Mouse (Mus musculus) cerebellum, postnatal 4 days (tissue): Measurements from ENCODE around the gene Rab7.
"Not testable (repeated sequence)": the region's sequence is repeated elsewhere in the genome, so short reads cannot be mapped to it uniquely, and the experiment has no call there.

Experiments
- DNase-seq, 2 experiments: peaks; one replicate each; pipeline ENCODE4 v3.0.0; 2022; ENCODE audit warnings: low spot score in 2 of 2, mixed read lengths in 1 of 2

The Rab7 gene

GRCm38 (mm10) chr6:87997706-87998265 lies 47.3 kb downstream of the Rab7 start:
- DNase-seq: peak; percentile 66 to 84

DNA sequence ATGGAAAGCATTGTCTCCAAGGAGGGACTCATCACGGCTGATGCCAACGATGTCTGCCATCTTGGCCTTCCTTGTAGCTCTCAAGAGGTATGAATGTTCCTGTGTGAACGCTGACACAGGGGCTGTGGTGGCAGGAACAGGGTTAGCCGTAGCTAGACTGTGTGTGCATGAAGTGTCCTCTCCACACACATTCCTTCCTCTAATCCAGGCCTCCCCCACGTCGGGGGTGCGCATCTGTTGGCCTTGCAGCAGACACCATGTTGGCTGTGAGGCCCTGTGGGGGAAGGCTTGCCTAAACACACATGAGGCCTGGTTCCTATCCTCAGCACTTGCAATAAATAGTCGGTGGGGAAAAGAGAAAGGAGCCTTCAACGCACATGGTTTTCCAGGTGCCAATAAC lies 48.5 kb downstream of the Rab7 start:
- DNase-seq: no peak

DNA sequence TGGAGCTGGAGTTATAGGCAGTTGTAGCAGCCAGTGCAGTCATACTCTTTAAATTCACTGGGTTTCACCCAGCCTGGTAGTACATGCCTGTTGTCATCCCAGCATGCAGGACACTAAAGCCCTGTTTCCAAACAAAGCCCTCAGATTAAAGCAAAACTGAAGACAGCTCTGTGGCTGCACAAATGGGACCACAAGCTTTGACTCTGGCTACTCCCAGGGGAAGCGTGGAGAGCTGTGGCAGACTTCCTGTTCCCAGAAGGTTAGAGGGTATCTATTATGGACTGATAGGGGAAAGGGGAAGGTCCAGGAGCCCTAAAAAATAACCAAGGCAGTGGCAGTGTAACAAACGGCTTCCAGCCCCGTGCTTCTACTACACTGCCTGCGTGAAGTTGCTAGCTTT lies 49.6 kb downstream of the Rab7 start:
- DNase-seq: no peak

DNA sequence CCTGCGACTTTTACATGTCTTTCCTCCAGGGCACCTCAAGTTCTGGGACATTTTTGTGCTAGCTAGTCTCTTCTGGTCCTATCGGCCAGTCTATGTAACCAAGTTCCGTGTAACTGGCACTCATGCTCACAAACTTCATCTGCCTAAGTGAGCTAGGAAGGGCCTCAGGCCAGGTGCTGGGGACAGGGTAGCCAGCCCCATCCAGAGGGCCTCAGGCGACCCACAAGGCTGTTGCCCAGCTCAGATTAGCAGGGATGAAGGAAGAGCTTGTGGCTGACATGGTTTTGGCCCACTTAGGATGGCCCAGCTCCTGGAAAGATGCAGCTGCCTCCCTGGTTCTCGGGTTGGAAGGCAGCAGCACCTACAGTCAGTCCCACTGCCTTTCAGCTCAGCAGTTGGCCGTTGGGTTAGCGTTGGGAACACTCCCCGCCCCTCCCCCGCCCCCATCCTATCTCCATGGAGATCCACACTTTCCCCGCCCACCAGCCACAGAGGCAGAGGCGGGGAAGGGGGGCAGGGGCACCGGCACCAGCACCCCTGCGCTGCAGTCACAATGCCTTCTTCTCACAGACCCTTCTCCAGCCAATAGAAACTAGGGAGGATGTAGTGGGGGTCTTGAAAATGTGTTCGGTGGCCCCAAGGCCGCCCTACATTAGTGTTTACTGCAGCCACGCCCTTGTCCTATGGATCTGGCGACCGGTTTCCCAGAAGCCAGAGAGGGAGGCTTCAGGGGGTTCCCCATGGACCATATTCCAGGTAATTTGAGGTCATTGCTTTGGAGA lies 51.1 kb downstream of the Rab7 start:
- peak; percentile 26 to 35 for DNase-seq

DNA sequence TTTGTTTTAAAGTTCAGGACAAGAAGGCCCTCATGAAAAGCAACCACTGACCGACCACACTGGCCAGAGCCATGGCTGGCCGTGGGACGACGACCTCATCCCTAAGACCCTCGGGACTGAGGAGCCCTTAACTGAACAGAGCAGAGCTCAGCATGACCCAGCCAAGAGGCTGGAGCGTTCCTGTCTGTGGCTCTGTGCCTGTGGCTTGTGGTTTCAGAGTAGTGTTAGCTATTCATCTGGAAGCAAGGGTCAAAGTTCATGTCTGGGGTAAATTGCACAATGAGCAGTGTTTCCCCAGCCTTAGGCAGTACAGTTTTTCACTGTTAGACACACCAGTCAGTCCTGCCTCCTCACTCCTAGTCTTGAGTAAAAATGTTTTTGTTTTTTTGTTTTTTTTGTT lies 52.3 kb downstream of the Rab7 start:
- DNase-seq: no peak

DNA sequence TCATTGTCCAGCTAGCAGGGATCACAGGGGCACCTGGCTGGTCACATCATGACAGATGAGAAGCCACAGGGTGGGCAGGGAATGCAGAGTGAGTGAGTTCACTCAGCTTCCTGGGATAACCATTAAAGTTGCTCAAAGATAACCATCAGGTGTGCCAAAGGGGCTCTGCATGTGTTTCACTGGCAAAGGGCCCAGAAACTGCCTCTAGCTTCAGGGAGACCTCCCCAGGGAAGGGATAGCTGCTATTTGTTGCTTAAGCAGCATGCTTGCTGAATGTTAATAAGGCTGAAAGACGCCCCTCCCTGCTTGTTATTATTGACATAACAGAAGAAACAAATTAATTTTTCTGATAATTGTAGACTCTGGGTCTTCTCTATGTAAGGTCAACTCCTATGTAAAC lies 53.2 kb downstream of the Rab7 start:
- DNase-seq: no peak

DNA sequence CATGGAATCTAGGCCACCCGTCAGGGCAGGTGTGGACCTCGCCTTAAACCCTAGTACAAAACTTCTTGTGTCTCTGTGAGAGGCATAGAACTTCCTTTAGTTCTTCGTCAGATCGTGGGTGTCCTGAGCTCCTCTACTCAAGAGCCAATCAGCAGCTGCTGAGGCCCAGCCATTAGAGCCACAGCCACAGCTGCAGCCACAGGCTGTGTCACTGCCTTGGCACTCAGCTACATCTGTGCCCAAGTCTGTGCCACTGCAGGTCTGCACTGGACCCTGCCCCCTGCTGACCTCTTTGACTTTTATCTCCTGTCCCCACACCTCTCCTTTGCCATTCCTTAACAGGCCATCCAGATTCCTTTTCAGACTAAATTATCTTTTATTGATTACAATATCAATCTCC lies 53.9 kb downstream of the Rab7 start:
- DNase-seq: no peak

- DNase-seq: no peak
Observed at GRCm38 (mm10) chr6:87982506-87982905, 62.6 kb downstream of the Rab7 start.

DNA sequence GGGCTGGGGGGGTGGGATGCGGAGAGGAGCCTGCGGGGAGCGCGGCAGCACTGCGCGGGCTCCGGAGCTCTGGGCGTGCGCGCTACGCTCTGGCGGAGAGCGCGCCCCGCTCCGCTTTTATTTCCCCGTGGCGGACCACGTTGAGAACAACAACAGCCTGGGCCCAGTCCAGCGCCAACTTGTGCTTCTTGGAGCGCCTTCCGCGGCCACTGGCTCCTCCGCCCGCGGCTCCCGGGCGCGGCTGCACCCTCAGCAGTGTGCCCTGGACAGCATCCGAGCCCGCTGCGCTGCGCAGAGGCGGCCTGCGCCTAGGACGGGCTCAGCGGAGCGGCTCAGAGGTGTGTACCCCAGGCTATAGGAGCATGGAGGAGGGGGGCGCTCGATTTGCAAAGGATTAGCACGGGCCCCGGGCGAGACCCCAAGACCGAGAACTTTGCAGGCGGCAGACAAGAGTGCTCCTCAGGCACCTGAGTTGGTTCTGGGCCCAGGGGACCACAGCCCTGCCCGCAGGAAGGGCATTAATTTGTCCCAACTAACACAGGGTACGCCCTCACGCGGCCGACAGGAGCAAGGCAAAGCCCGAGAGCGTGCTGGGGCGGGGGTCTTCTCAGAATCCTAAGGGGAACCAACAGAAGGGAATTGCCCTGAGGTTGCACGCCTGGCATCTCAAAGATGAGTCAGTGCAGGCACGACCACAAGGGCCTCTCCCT lies 63.4 kb downstream of the Rab7 start, which contains the start of gene H1fx:
Gene H1fx (minus strand): TSS at position 91 of the 710 bp plus-strand sequence.
- peak; percentile 83 to 90 for DNase-seq

DNA sequence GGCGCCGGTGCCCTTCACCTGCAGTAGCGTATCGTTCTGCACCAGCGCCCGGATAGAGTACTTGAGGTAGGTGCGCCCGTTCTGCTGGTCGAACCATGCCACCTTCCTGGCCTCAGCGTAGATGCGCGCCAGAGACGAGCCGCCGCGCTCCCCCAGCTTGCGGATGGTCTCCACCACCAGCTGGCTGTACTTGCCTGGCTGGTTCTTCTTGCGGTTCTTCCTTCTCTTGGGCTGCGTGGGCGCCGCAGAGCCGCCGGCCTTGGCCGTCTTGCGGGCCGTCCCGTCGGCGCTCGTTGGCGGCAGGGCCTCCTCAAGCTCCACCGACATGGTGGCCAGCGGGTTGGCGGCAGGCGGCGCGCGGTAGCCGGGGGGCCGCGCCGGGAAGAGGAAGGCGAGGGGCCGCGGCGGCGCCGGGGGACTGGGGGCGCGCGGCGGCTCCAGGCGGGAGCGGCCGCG lies 64.0 kb downstream of the Rab7 start:
- peak in 1 of 2 experiments; percentile 48 for DNase-seq

DNA sequence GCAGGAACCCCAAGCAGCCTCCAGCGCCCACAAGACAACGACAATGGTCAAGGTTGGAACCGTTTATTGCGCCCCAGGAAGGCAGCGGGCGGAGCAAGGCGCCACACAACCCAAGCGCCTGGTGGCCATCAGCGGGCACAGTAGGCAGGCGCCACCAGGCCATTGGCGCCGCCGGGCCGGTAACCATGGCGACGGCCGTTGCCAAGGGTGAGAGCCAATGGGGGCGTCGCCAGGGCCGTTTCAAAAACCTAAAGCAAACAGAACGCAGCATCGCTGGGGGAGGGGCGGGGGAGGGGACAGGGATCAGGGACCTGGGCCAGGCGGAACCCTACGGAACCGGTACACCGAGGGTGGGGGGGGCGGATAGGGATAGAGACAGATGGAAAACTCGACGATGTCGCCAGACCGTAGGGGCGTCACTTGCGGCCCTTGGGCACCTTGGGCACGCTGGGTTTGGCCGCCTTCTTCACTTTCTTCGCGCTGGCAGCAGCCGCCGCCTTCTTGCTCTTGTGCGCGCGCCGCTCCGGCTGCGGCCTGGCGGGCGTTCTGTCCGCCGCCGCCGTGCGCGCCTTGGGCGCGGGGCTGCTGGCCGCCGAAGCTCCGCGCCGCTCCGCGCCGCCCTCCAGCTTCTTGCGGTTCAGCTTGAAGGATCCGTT lies 64.6 kb downstream of the Rab7 start:
- peak; percentile 79 to 93 for DNase-seq

- no peak for DNase-seq
Observed at GRCm38 (mm10) chr6:87979728-87980127, 65.3 kb downstream of the Rab7 start.

DNA sequence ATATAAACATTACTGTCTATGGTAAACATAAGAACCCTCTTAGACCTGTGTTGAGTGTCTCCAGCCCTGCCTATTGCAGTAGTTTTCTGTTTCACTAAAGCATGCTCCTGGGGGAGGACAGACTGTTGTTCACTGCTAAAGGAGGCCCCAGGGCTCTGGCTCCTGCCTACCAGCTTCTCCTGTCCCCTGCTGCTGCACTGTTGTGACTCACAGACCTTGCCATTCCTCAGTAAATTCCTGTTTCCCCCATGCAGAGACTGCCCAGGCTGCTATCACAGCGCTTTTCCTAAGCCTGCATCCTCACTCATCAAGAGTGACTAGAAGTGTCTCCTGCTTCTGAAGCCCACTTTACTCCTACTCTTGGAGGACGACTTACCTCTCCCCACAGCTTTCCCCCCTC lies 75.0 kb downstream of the Rab7 start:
- DNase-seq: no peak

GRCm38 (mm10) chr6:87962457-87962856 lies 82.6 kb downstream of the Rab7 start:
- DNase-seq: not testable (repeated sequence)
